Mouse (Mus musculus) left cerebral cortex, adult 9 months (tissue): Measurements from ENCODE around the gene Mybphl.

Experiments used
- DNase-seq, 2 experiments: peaks; one replicate each; pipeline ENCODE4 v3.0.0; 2022; ENCODE audit warnings: low spot score in 2 of 2

The Mybphl gene

GRCm38 (mm10) chr3:108372274-108372673, 7.6 kb downstream of the Mybphl start:
- DNase-seq, result no peak

- DNase-seq, result no peak
Measured at GRCm38 (mm10) chr3:108372691-108373090, 8.0 kb downstream of the Mybphl start.

DNA sequence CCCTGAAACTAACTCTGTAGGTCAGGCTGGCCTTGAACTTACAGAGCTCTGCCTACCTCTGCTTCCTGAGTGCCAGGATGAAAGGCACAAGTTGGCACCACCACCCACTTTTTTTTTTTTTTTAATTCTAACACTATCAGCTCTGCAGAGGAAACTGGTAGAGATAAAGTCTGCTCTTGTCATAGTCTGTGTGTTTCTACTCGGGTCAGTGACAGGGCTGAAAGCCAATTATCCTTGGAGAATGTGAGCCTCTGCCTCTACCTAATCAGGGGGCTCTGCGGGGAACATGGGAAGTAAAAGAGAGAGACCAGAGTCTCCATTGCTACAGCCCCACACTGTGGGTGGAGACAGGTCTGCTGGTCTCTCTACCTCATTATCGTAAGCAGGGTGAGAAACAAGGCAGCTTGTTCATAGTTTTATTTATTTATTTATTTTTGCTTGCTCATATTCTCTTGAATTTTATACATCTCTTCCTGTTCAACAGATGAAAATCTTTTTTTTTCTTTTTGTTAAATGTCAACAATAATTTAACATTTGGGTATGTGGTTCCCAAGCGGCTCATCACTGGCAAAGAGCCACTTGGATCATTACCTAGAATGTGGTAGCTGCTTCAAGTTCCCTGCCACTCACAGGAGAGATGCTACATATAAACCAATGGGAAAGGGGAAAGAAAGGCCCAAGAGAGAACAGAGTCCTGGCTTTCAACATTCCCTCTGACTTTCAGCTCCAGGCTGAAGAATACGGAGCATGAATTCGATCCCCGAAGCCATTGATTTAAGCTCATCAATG, 14.4 kb downstream of the Mybphl start:
- no peak for DNase-seq

DNA sequence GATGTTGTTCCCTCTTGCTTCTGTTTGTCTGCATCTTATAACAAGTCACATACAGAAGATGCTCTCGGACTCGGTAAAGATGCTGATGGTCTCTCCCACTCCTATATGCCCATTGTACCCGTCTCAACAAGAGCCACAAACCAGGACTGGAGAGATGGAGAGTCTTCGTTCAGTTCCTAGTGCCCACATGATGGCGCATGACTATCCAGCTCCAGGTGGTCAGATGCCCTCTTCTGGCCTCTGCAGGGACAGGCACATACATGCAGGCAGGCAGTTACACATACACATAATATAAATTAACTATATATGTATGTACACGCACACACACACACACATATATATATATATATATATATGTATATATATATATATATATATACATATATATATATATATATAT, 16.0 kb downstream of the Mybphl start:
- DNase-seq, result no peak

DNA sequence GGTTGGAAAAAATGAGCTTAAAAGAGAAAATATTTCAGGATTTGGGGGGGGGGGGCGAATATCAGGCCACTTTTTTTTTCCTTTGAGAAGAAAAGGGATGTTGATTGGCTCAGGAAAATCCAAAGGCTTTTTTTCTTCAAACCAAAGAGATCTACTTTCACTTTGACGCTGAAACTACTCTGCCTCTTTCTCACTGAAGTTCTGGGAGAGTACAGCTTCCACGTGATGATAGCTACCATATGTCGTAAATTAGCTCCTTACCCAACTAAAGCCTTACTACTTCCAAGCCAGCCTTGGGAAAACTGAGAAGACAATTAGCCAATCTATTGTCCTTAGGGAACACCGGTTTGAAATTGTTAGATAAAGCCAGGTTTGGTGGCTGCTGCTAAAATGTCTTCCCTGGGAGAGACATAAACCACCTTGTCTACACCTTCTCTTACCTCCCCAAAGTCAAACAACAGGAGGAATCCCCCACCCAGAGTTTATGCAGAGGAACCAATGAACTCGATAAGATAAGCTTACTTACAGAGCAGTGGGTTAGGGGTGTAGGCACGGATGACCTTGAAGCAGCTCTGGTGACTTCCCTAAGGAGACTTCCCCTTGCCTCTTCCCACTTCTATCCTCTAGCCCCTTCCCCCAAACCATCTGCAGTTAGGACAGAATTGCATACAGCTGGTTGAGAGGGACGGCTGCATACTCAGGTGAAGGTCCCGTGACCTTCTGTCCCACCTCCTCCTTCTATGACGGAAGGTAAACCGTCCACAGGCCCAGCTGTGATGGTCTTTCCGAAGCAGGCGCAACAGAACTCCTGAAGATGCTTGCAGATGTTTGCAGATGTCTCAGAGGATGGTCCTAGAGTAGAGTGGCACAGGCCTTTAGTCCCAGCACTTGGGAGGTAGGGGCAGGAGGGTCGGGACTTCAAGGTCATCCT, 17.5 kb downstream of the Mybphl start:
- DNase-seq, result no peak

GRCm38 (mm10) chr3:108383485-108384354, 19.0 kb downstream of the Mybphl start, which contains the start of gene Psrc1:
TSS of gene Psrc1 (plus strand) at chr3:108383839.
- peak in 1 of 2 experiments; percentile 90 for DNase-seq

DNA sequence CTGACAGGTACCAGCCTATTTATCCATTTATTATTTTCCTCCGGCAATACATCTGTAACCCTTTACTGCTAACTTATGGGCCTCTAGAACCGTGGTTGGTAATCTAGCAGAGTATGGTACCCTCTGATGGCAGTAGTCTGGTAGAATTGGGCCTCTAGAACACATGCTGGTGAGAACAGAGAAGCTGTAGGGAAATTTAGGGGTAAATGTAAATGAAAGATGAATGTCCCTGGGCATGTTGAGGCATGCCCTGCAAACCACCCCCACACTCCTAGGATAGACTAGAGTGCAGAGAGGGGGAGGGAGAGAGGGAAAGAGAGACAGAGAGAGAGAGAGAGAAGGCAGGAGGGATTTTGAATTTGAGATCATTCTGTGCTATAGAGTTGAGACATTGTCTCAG, 19.7 kb downstream of the Mybphl start:
- DNase-seq, result no peak

DNA sequence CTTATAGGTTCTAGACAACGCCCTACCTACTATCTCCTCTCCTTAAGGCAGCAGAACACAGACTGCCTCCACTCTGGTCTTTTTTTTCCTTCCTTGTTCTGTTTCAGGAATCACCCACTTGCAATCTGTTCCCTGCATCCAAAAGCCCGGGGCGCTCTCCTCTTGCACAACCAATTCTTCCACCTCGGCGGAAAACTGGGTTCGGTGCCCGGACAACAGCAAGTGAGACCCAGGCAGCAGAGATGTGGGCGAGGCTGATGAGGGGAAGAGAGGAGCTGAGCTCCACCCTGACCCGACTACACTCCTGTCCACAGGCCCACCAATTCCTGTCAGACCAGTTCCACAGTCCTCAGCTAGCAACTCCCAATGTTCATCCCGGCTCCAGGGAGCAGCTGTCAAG, 21.5 kb downstream of the Mybphl start:
- peak; percentile 65 to 88 for DNase-seq

DNA sequence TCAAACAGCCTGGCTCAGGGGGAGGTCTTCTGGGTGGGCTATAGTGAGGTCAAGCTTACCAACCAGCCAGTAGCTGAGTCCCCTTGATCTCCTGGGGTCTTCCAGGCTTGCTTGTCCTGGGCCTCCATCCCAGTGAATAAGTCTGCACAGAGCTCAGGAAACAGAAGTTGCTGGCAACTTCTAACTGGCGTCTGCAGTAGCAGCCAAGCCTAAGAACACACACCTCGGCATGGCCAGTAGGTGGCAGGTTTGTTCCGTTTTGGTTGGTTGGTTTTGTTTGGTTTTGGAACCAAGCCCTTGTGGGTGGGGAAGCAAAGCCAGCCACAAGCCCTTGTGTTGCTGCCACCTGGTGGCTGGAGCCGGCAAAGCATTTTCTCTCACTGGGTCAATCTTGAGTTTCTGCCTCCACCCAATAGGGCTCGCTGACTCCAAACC, 24.4 kb downstream of the Mybphl start:
- peak; percentile 87 to 98 for DNase-seq

- DNase-seq, result no peak
Measured at GRCm38 (mm10) chr3:108392299-108392698, 27.6 kb downstream of the Mybphl start.

DNA sequence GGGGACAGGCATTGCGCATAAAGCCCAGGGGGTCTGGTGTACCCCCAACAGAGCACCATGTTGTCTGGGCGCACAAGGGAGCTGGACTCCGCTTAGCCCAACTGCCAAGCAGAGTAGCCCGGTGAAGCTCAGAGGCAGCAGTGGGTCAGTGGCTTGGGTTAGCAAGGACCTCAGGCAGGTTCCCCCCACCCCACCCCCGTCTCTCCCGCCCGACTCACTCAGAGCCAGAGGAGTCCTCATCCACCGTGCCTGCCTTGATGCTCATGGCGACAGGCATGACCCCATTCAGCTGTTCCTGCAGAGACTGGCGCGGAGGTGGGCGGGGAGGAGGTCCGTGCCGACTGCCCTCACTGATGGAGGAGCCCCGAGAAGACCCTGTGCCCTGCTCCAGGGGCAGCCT, 28.1 kb downstream of the Mybphl start:
- DNase-seq, result no peak

DNA sequence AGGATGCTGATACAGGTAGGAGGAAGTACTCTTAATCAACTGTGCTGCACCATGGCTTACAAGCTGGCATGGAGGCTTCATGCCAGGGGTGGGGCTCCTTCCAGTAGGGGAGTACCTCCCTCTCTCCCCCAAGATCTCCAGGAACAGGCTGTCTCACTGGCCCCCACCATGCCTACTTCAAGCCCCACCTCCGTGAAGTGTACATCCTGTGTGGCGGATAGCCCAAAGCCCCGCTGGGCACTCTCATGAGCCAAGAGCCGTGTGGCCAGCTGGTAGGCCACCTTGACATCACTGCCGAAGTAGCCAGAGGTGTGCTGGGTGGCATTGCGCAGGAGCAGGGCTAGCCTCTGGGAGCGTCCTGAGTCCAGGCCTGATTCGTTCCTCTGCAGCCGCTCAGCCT, 33.6 kb downstream of the Mybphl start:
- DNase-seq, result no peak

GRCm38 (mm10) chr3:108400442-108400841, 35.7 kb downstream of the Mybphl start:
- no peak for DNase-seq

GRCm38 (mm10) chr3:108401692-108402527, 37.2 kb downstream of the Mybphl start:
- peak; percentile 73 to 87 for DNase-seq

DNA sequence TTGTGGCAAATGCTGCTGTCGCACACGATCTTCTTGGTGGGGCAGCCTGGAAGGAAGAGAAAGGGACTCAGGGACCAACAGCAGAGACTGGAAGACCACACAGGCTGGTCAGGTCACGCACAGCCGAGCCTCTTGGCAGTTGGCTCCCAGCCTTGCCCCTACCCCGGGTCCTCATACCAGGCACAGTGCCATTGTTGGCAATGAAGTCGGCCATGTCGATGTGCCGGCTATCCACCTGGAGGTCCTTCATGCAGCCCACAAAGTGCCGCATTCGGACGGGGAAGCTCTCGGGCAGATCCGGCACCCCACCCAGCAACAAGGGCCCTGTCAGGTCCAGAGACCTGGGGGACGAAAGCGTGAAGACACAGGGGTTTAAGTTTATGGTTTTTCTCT, 37.8 kb downstream of the Mybphl start:
- DNase-seq, result no peak

GRCm38 (mm10) chr3:108405536-108406305, 41.0 kb downstream of the Mybphl start:
- DNase-seq, result peak in 1 of 2 experiments; percentile 79

DNA sequence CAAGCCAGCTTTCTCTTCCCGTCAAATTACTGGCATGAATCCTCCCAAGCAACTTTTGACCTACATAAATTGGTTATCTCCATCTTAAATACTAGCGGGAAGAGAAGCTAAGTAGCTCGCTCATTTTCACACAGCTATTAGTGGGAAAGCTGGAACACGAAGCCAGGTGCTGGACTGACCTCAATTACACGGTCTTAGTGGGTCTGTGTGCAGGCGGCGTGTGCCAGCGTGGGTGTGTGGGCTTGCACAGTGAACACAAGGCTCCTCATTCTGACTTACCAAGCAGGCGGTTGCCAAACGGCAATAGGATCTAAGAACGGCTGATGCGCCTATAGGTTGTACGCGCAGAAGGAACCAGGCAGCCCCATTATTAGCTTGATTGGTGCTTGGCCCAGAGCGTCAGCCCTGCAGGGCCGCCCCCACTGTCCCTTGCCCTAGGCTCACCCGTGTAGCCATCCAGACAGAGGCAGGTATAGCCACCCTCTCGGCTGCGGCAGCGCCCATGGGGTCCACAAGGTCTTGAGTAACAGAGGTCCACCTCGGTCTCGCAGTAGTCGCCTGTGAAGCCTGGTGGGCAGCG, 41.7 kb downstream of the Mybphl start:
- DNase-seq, result peak in 1 of 2 experiments; percentile 68

GRCm38 (mm10) chr3:108408517-108409008, 43.9 kb downstream of the Mybphl start:
- DNase-seq, result no peak

GRCm38 (mm10) chr3:108409656-108410358, 45.1 kb downstream of the Mybphl start:
- no peak for DNase-seq
